Mouse (Mus musculus) midbrain, embryonic 14.5 days (tissue): ENCODE results near the gene Cd28. TPM values are rescaled to one million over a fixed set of nuclear protein-coding genes. Genes with fewer than 3 reads are reported as not detected.

Source experiments
- ATAC-seq: fragments of 200-750 bp; cut with Nextera tagmentation; 2 replicates; pipeline ENCODE4 v1.8.0; 2017; ENCODE audit warnings: moderate number of reproducible peaks, moderate library complexity; ENCODE audit not compliant: low FRiP score, low TSS enrichment
- DNase-seq: peaks from one replicate; pipeline ENCODE4 v3.0.0-alpha.2; 2015
- H3K27ac ChIP-seq: fragments of 300-500 bp; sonication (generic); replicated peaks from 2 replicates; pipeline ENCODE4 v1.5.1; 2014; ENCODE audit warnings: mild to moderate bottlenecking, low read depth, low read length, moderate library complexity
- H3K27me3 ChIP-seq: fragments of 300-500 bp; sonication (generic); 2 replicates; pipeline ENCODE4 v1.6.1; 2014; ENCODE audit warnings: low read length, control low read depth, mixed read lengths; ENCODE audit not compliant: control insufficient read depth, insufficient read depth
- H3K36me3 ChIP-seq: fragments of 300-500 bp; sonication (generic); 2 replicates; pipeline ENCODE4 v1.6.1; 2014; ENCODE audit warnings: low read length, control low read depth; ENCODE audit not compliant: control insufficient read depth, insufficient read depth
- H3K4me1 ChIP-seq: fragments of 300-500 bp; sonication (generic); 2 replicates; pipeline ENCODE4 v1.6.1; 2014; ENCODE audit warnings: mild to moderate bottlenecking, antibody characterized with exemption, low read length, control low read depth; ENCODE audit not compliant: control insufficient read depth, insufficient read depth
- H3K4me2 ChIP-seq: fragments of 300-500 bp; sonication (generic); 2 replicates; pipeline ENCODE4 v1.6.1; 2014; ENCODE audit warnings: mild to moderate bottlenecking, low read length, moderate library complexity
- H3K4me3 ChIP-seq: fragments of 300-500 bp; sonication (generic); replicated peaks from 2 replicates; pipeline ENCODE4 v1.5.1; 2014; ENCODE audit warnings: low read depth, low read length
- H3K9ac ChIP-seq: fragments of 300-500 bp; sonication (generic); replicated peaks from 2 replicates; pipeline ENCODE4 v1.6.1; 2014; ENCODE audit warnings: mild to moderate bottlenecking, low read length, moderate library complexity
- H3K9me3 ChIP-seq: fragments of 300-500 bp; sonication (generic); 2 replicates; pipeline ENCODE4 v1.6.1; 2016; ENCODE audit warnings: low read length, control low read depth, mixed read lengths; ENCODE audit not compliant: control insufficient read depth
- WGBS: fragments of 180-500 bp; shearing (Covaris S2); extraction: QIAGEN DNeasy Blood & Tissue Kit; methylation state at CpG from one replicate; pipeline ENCODE4 v1.1.7; 2014; 5-methylcytosine and 5-hydroxymethylcytosine counted together
- polyA plus RNA-seq: library from polyadenylated mRNA; unstranded; fragments of >200 nt; fragmentation: Nextera tagmentation; extraction: Ambion mirVana; gene quantifications from 2 replicates; pipeline ENCODE4 v1.2.1, GENCODE M21; 2014

Cd28 gene
- polyA plus RNA-seq, 1 experiment from 2014 or later, result 0.18 TPM

GRCm38 (mm10) chr1:60771771-60772170 lies 55.2 kb downstream of the Cd28 start:
- Histone ChIP-seq H3K9ac (no peak overlapping the region), H3K27ac (no peak overlapping the region), H3K27me3 (no peaks in the 10 kb centered on the region), H3K9me3 (no peaks in the 10 kb centered on the region), H3K4me2 (no peak overlapping the region), H3K4me3 (no peak overlapping the region), H3K36me3 (no peaks in the 10 kb centered on the region), H3K4me1 (no peaks in the 10 kb centered on the region)
- 93% methylated on average over 7 of the region's 7 CpGs for WGBS
- DNase-seq (no peak), ATAC-seq (no peak)

- no peaks in the 10 kb centered on the region for H3K36me3 ChIP-seq
- H3K27ac ChIP-seq, result no peak overlapping the region
- no peaks in the 10 kb centered on the region for H3K27me3 ChIP-seq
- H3K4me1 ChIP-seq, result no peaks in the 10 kb centered on the region
- 88% methylated on average over 3 of the region's 3 CpGs for WGBS
- no peak overlapping the region for H3K4me2 ChIP-seq
- H3K9me3 ChIP-seq, result no peaks in the 10 kb centered on the region
- DNase-seq, result no peak
- H3K9ac ChIP-seq, result no peak overlapping the region
- no peak overlapping the region for H3K4me3 ChIP-seq
- no peak for ATAC-seq
Measured at GRCm38 (mm10) chr1:60773231-60773630, 56.6 kb downstream of the Cd28 start.

- 92% methylated on average over 4 of the region's 4 CpGs for WGBS
- H3K36me3 ChIP-seq, result no peaks in the 10 kb centered on the region
- H3K4me3 ChIP-seq, result no peak overlapping the region
- H3K27me3 ChIP-seq, result no peaks in the 10 kb centered on the region
- no peak for DNase-seq
- H3K27ac ChIP-seq, result no peak overlapping the region
- H3K9ac ChIP-seq, result no peak overlapping the region
- no peaks in the 10 kb centered on the region for H3K9me3 ChIP-seq
- H3K4me2 ChIP-seq, result no peak overlapping the region
- H3K4me1 ChIP-seq, result no peaks in the 10 kb centered on the region
- ATAC-seq, result no peak
Measured at GRCm38 (mm10) chr1:60776166-60776565, 59.6 kb downstream of the Cd28 start.

- no peaks in the 10 kb centered on the region for H3K27me3 ChIP-seq
- 75% methylated on average over 3 of the region's 3 CpGs for WGBS
- ATAC-seq (no peak), DNase-seq (no peak)
- H3K27ac ChIP-seq, result no peak overlapping the region
- no peaks in the 10 kb centered on the region for H3K36me3 ChIP-seq
- no peaks in the 10 kb centered on the region for H3K4me1 ChIP-seq
- no peak overlapping the region for H3K9ac ChIP-seq
- H3K9me3 ChIP-seq, result no peaks in the 10 kb centered on the region
- H3K4me2 ChIP-seq, result no peak overlapping the region
- no peak overlapping the region for H3K4me3 ChIP-seq
Measured at GRCm38 (mm10) chr1:60776906-60777305, 60.3 kb downstream of the Cd28 start.

GRCm38 (mm10) chr1:60778465-60779115 lies 62.0 kb downstream of the Cd28 start:
- H3K4me2 ChIP-seq, result no peak overlapping the region
- H3K9ac ChIP-seq, result no peak overlapping the region
- H3K9me3 ChIP-seq, result no peaks in the 10 kb centered on the region
- no peaks in the 10 kb centered on the region for H3K4me1 ChIP-seq
- DNase-seq (no peak), ATAC-seq (no peak)
- H3K27ac ChIP-seq, result no peak overlapping the region
- 79% methylated on average over 8 of the region's 8 CpGs for WGBS
- no peak overlapping the region for H3K4me3 ChIP-seq
- H3K36me3 ChIP-seq, result no peaks in the 10 kb centered on the region
- H3K27me3 ChIP-seq, result no peaks in the 10 kb centered on the region

GRCm38 (mm10) chr1:60779176-60779575 lies 62.6 kb downstream of the Cd28 start:
- Histone ChIP-seq H3K4me3 (no peak overlapping the region), H3K36me3 (no peaks in the 10 kb centered on the region), H3K27ac (no peak overlapping the region), H3K4me2 (no peak overlapping the region), H3K27me3 (no peaks in the 10 kb centered on the region), H3K9ac (no peak overlapping the region), H3K9me3 (no peaks in the 10 kb centered on the region), H3K4me1 (no peaks in the 10 kb centered on the region)
- 93% methylated on average over 2 of the region's 2 CpGs for WGBS
- DNase-seq, result no peak
- no peak for ATAC-seq

GRCm38 (mm10) chr1:60781666-60782065 lies 65.1 kb downstream of the Cd28 start:
- no peaks in the 10 kb centered on the region for H3K4me1 ChIP-seq
- no peaks in the 10 kb centered on the region for H3K9me3 ChIP-seq
- H3K9ac ChIP-seq, result no peak overlapping the region
- H3K27ac ChIP-seq, result no peak overlapping the region
- DNase-seq (no peak), ATAC-seq (no peak)
- H3K27me3 ChIP-seq, result no peaks in the 10 kb centered on the region
- no peaks in the 10 kb centered on the region for H3K36me3 ChIP-seq
- no peak overlapping the region for H3K4me2 ChIP-seq
- WGBS, result 76% methylated on average over 4 of the region's 4 CpGs
- no peak overlapping the region for H3K4me3 ChIP-seq

- Histone ChIP-seq H3K9ac (no peak overlapping the region), H3K27ac (no peak overlapping the region), H3K4me1 (no peaks in the 10 kb centered on the region), H3K4me3 (no peak overlapping the region), H3K27me3 (no peaks in the 10 kb centered on the region), H3K4me2 (no peak overlapping the region), H3K9me3 (no peaks in the 10 kb centered on the region), H3K36me3 (no peaks in the 10 kb centered on the region)
- ATAC-seq, result no peak
- DNase-seq, result peak; percentile 42
Measured at GRCm38 (mm10) chr1:60793717-60794116, 77.1 kb downstream of the Cd28 start.

- no peak for ATAC-seq
- Histone ChIP-seq H3K27ac (no peak overlapping the region), H3K36me3 (no peaks in the 10 kb centered on the region), H3K4me2 (no peak overlapping the region), H3K4me3 (no peak overlapping the region), H3K4me1 (no peaks in the 10 kb centered on the region), H3K9me3 (no peaks in the 10 kb centered on the region), H3K27me3 (no peaks in the 10 kb centered on the region), H3K9ac (no peak overlapping the region)
- no peak for DNase-seq
- WGBS, result 84% methylated on average over 3 of the region's 3 CpGs
Measured at GRCm38 (mm10) chr1:60795677-60796205, 79.1 kb downstream of the Cd28 start.
